Mouse (Mus musculus) embryonic facial prominence, embryonic 13.5 days (tissue): ENCODE results near the gene Csmd2. TPM values are rescaled to one million over a fixed set of nuclear protein-coding genes. Genes with fewer than 3 reads are reported as not detected.
"Not testable (repeated sequence)": the region's sequence is repeated elsewhere in the genome, so short reads cannot be mapped to it uniquely, and the experiment has no call there.

Experiments used
- ATAC-seq: fragments of 200-750 bp; cut with Nextera tagmentation; 2 replicates; pipeline ENCODE4 v1.8.0; 2017; ENCODE audit warnings: low read depth; ENCODE audit not compliant: insufficient number of reproducible peaks, insufficient read depth, low FRiP score, low TSS enrichment
- H3K27ac ChIP-seq: fragments of 300-500 bp; sonication (generic); 2 replicates; pipeline ENCODE4 v1.5.1; 2015; ENCODE audit warnings: moderate library complexity, mild to moderate bottlenecking, inconsistent platforms
- H3K27me3 ChIP-seq: fragments of 300-500 bp; sonication (generic); 2 replicates; pipeline ENCODE4 v1.6.1; 2015; ENCODE audit warnings: mild to moderate bottlenecking, inconsistent platforms
- H3K36me3 ChIP-seq: fragments of 300-500 bp; sonication (generic); 2 replicates; pipeline ENCODE4 v1.6.1; 2015; ENCODE audit warnings: mild to moderate bottlenecking, inconsistent platforms
- H3K4me1 ChIP-seq: fragments of 300-500 bp; sonication (generic); 2 replicates; pipeline ENCODE4 v1.6.1; 2015; ENCODE audit warnings: inconsistent platforms
- H3K4me2 ChIP-seq: fragments of 300-500 bp; sonication (generic); 2 replicates; pipeline ENCODE4 v1.6.1; 2015; ENCODE audit warnings: moderate library complexity, mild to moderate bottlenecking, inconsistent platforms
- H3K4me3 ChIP-seq: fragments of 300-500 bp; sonication (generic); 2 replicates; pipeline ENCODE4 v1.5.1; 2015; ENCODE audit warnings: mild to moderate bottlenecking, inconsistent platforms
- H3K9ac ChIP-seq: fragments of 300-500 bp; sonication (generic); 2 replicates; pipeline ENCODE4 v1.6.1; 2015; ENCODE audit warnings: mild to moderate bottlenecking, inconsistent platforms
- H3K9me3 ChIP-seq: fragments of 300-500 bp; sonication (generic); 2 replicates; pipeline ENCODE4 v1.6.1; 2016; ENCODE audit warnings: inconsistent platforms
- WGBS: fragments of 180-500 bp; shearing (Covaris S2); methylation state at CpG from one replicate; pipeline ENCODE4 v1.1.7; 2015; ENCODE audit warnings: mixed read lengths; 5-methylcytosine and 5-hydroxymethylcytosine counted together
- polyA plus RNA-seq: library from polyadenylated mRNA; unstranded; fragments of >200 nt; fragmentation: Nextera tagmentation; extraction: Ambion mirVana; gene quantifications from 2 replicates; pipeline ENCODE4 v1.2.1, GENCODE M21; 2015

Csmd2 gene
- polyA plus RNA-seq, 1 experiment from 2014 or later = 0.34 TPM

GRCm38 (mm10) chr4:128611726-128612125 is 624.1 kb downstream of the Csmd2 start:
- not testable (repeated sequence) for H3K9me3 ChIP-seq, H3K4me2 ChIP-seq, H3K27ac ChIP-seq, H3K4me3 ChIP-seq, H3K9ac ChIP-seq, ATAC-seq, H3K36me3 ChIP-seq
- H3K27me3 ChIP-seq = peaks cover 11% of the 10 kb centered on the region
- H3K4me1 ChIP-seq = peaks cover 17% of the 10 kb centered on the region
- 66% methylated on average over 3 of the region's 3 CpGs for WGBS

DNA sequence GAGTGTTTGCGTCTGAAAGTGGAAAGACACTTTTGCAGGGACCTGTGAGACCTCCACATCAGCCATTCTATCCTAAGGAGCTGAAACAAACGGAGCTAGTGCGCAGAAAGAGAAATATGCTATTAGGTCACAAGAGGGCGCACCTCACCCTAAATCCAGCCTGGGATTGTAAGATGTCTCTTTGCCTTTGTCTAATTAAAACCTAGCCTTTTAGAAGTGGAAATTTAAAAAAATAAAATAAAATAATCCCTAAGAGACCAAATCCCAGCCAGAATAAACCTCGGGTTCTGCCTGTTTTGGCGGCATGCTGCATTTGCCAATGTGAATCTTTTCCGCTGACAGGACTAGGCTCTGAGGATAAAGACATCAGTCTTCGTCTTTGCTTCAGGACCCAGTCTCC is 625.7 kb downstream of the Csmd2 start:
- no peaks in the 10 kb centered on the region for H3K9me3 ChIP-seq
- no peak overlapping the region for H3K4me3 ChIP-seq
- H3K27me3 ChIP-seq = peaks cover 17% of the 10 kb centered on the region
- no peak overlapping the region for H3K27ac ChIP-seq
- 0 out of 2 replicates have a peak, but pooled peaks cover 1% of the 10 kb centered on the region for H3K36me3 ChIP-seq
- peaks cover 26% of the 10 kb centered on the region for H3K4me1 ChIP-seq
- H3K9ac ChIP-seq = no peak overlapping the region
- H3K4me2 ChIP-seq = no peak overlapping the region
- WGBS = 17% methylated on average over 8 of the region's 8 CpGs
- no peak for ATAC-seq

GRCm38 (mm10) chr4:128615761-128616160 is 628.1 kb downstream of the Csmd2 start:
- Histone ChIP-seq H3K4me3 (no peak overlapping the region), H3K4me1 (peaks cover 27% of the 10 kb centered on the region), H3K4me2 (no peak overlapping the region), H3K27ac (no peak overlapping the region), H3K9me3 (no peaks in the 10 kb centered on the region), H3K36me3 (no peaks in the 10 kb centered on the region), H3K27me3 (peaks cover 17% of the 10 kb centered on the region), H3K9ac (no peak overlapping the region)
- 91% methylated on average over 14 of the region's 14 CpGs for WGBS
- ATAC-seq = no peak

Other genes starting within 250 kb of the Csmd2 start
- gene CK137956, start 16.9 kb upstream of the Csmd2 start, polyA plus RNA-seq = not detected in 2 replicates